9 mouse cellular contexts compared by ENCODE assay signal in the genomic region with DNA sequence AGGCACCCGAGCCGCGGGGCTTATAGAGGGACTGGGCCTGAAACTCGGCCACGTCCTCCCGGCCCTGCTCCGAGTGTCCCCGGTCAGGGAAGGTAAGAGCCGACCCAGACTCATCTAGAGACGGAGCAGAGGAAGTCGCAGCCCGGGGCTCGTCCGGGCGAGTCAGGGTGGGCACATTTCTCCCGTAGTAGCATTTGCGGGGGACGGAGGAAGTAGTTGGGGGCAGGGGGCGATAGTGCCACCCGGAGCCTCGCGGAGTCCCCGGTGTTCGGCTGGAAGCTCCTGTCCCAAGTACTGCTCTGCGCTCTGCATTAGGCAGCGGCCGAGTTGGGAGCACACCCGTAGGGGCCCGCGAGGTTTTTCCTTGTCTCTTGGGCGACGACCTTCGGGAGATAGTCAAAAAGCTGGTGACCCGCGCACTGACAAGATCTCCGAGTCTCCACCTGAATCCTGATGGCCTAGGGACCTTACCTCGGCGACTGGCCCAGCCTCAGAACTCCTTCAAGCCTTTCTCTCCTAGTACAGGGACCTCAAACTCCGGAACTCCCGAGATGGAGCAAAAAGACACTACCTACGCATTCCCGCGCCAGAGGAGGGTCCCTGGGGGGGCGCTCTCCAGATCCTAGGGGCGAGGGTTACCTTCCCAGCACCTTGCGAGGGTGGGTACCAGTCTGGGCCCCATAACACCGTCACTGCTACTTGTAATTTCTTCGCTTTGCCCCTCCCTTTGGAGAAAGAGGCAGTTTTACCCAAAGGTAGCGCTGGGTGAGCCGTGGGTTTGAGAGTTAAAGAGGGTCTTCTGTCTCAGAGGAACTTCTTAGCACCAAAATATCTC. TPM values are rescaled to one million over a fixed set of nuclear protein-coding genes. Genes with fewer than 3 reads are reported as not detected.
DNase-seq lines count a peak whose midpoint lies in the region; ATAC-seq and TF ChIP-seq lines count a peak whose summit lies in the region.
"Had no signal": no experiment of that assay in that cellular context is flagged by ENCODE, and none has a peak within 500 bp of the region (broad histone marks: within the 10 kb centered on the region; RNA-seq: fewer than 3 reads in every experiment).

No protein-coding gene starts in this region.

- H3K36me3 ChIP-seq in kidney, embryonic 16.5 days (ENCODE audit: insufficient read depth, low read length): no peaks in the 10 kb centered on the region
- no peaks in the 10 kb centered on the region for H3K36me3 ChIP-seq in hindbrain, embryonic 12.5 days
- H3K36me3 ChIP-seq in midbrain, postnatal 0 days (ENCODE audit: insufficient read depth, low read length): no peaks in the 10 kb centered on the region

- ATAC-seq in kidney, embryonic 16.5 days (ENCODE audit: low FRiP score, low TSS enrichment): no peak
- no peak for ATAC-seq in hindbrain, embryonic 12.5 days (ENCODE audit: low FRiP score)
- ATAC-seq in midbrain, postnatal 0 days (ENCODE audit: low FRiP score): no peak
- no peak for ATAC-seq in inflammation-experienced regulatory T-cells, adult 6 months

- no peak overlapping the region for H3K27ac ChIP-seq in kidney, embryonic 16.5 days (ENCODE audit: low read length)
- no peak overlapping the region for H3K27ac ChIP-seq in brown adipose tissue, adult 24 weeks (replicated peaks; ENCODE audit: low read depth, low read length)
- H3K27ac ChIP-seq in hindbrain, embryonic 12.5 days: no peak overlapping the region
- H3K27ac ChIP-seq in midbrain, postnatal 0 days (ENCODE audit: low read depth, low read length): no peak overlapping the region

- no peak for TF ChIP-seq CTCF in midbrain, postnatal 0 days (IDR thresholded peaks at IDR 0.05)

- WGBS in kidney, embryonic 16.5 days: under 1% methylated on average over 50 of the region's 50 CpGs
- under 1% methylated on average over 50 of the region's 50 CpGs for WGBS in hindbrain, embryonic 12.5 days
- 2% methylated on average over 49 of the region's 50 CpGs for WGBS in midbrain, postnatal 0 days

- peaks cover 88% of the 10 kb centered on the region for H3K27me3 ChIP-seq in kidney, embryonic 16.5 days (ENCODE audit: insufficient read depth, low read length)
- peaks cover 89% of the 10 kb centered on the region for H3K27me3 ChIP-seq in hindbrain, embryonic 12.5 days
- H3K27me3 ChIP-seq in midbrain, postnatal 0 days (ENCODE audit: insufficient read depth, low read length): peaks cover 68% of the 10 kb centered on the region

- H3K9me3 ChIP-seq in kidney, embryonic 16.5 days (ENCODE audit: low read length): no peaks in the 10 kb centered on the region; the same call in 1 of the 2 replicates
- peaks cover under 1% of the 10 kb centered on the region for H3K9me3 ChIP-seq in hindbrain, embryonic 12.5 days (replicated peaks)
- no peaks in the 10 kb centered on the region for H3K9me3 ChIP-seq in midbrain, postnatal 0 days (ENCODE audit: low read length)

- 0 out of 2 replicates have a peak, but pooled peaks cover 5% of the 10 kb centered on the region for H3K4me1 ChIP-seq in kidney, embryonic 16.5 days (ENCODE audit: insufficient read depth, low read length)
- peaks cover 4% of the 10 kb centered on the region for H3K4me1 ChIP-seq in brown adipose tissue, adult 24 weeks (ENCODE audit: control insufficient read depth, insufficient read depth, insufficient read length, low read length)
- peaks cover 4% of the 10 kb centered on the region for H3K4me1 ChIP-seq in hindbrain, embryonic 12.5 days
- H3K4me1 ChIP-seq in midbrain, postnatal 0 days (ENCODE audit: insufficient read depth, low read length): no peaks in the 10 kb centered on the region

- no peak overlapping the region for H3K9ac ChIP-seq in kidney, embryonic 16.5 days (replicated peaks; ENCODE audit: low read length)
- no peak overlapping the region for H3K9ac ChIP-seq in hindbrain, embryonic 12.5 days
- no peak overlapping the region for H3K9ac ChIP-seq in midbrain, postnatal 0 days (replicated peaks; ENCODE audit: low read length, poor library complexity, severe bottlenecking)

- peak overlapping the region; percentile 34 for H3K4me2 ChIP-seq in kidney, embryonic 16.5 days (replicated peaks; ENCODE audit: low read depth, low read length)
- H3K4me2 ChIP-seq in hindbrain, embryonic 12.5 days (replicated peaks): peak overlapping the region; percentile 34; the same call in 1 of the 2 replicates
- 0 out of 2 replicates have a peak overlapping the region, but pooled peaks have one; percentile 9 for H3K4me2 ChIP-seq in midbrain, postnatal 0 days (ENCODE audit: low read depth, low read length, poor library complexity, severe bottlenecking)

- DNase-seq in kidney, adult 11 months: no peak
- no peak for DNase-seq in midbrain, postnatal 0 days (ENCODE audit: low spot score)
- no peak for DNase-seq in T-cell, adult 2 months (ENCODE audit: low spot score)
- DNase-seq in ovary, adult 18-20 months (ENCODE audit: low spot score): no peak

- peak overlapping the region; percentile 29 for H3K4me3 ChIP-seq in kidney, embryonic 16.5 days (ENCODE audit: low read length)
- peak overlapping the region; percentile 20; the same call in 1 of the 2 replicates for H3K4me3 ChIP-seq in brown adipose tissue, adult 24 weeks (ENCODE audit: insufficient read depth, low read depth, low read length)
- no peak overlapping the region for H3K4me3 ChIP-seq in hindbrain, embryonic 12.5 days
- H3K4me3 ChIP-seq in midbrain, postnatal 0 days (ENCODE audit: low read depth, low read length): no peak overlapping the region

RNA-seq across cellular contexts. Expression of a gene that starts 24.3 kb away (rescaled TPM):
- polyA plus RNA-seq in kidney, embryonic 16.5 days (2015; fragmentation: Nextera tagmentation; extraction: Ambion mirVana): not detected in 2 replicates
- not detected in 2 replicates for polyA plus RNA-seq in brown adipose tissue, adult 24 weeks (2012; ENCODE audit: insufficient read depth, insufficient read length, missing spikeins)
- not detected in 2 replicates for polyA plus RNA-seq in hindbrain, embryonic 12.5 days (2016; fragmentation: Nextera tagmentation; extraction: Ambion mirVana)
- not detected in 2 replicates for total RNA-seq in midbrain, postnatal 0 days (2014; rRNA removed)
- 0.91 and 2.2 TPM in 2 replicates for polyA plus RNA-seq in midbrain, postnatal 0 days (2015; fragmentation: Nextera tagmentation; extraction: Ambion mirVana)
- not detected for polyA plus RNA-seq in inflammation-experienced regulatory T-cells, adult 6 months (2017; shearing (Covaris generic))
- total RNA-seq: liver, adult 2 months had no signal
- polyA plus RNA-seq: liver, adult 2 months had no signal

RNA-seq across cellular contexts. Expression of a gene that starts 24.8 kb away (rescaled TPM):
- polyA plus RNA-seq in kidney, embryonic 16.5 days (2015; fragmentation: Nextera tagmentation; extraction: Ambion mirVana): not detected in 2 replicates
- polyA plus RNA-seq in brown adipose tissue, adult 24 weeks (2012; ENCODE audit: insufficient read depth, insufficient read length, missing spikeins): not detected in 2 replicates
- polyA plus RNA-seq in hindbrain, embryonic 12.5 days (2016; fragmentation: Nextera tagmentation; extraction: Ambion mirVana): not detected in 2 replicates
- total RNA-seq in midbrain, postnatal 0 days (2014; rRNA removed): not detected in 2 replicates
- not detected in 2 replicates for polyA plus RNA-seq in midbrain, postnatal 0 days (2015; fragmentation: Nextera tagmentation; extraction: Ambion mirVana)
- not detected for polyA plus RNA-seq in inflammation-experienced regulatory T-cells, adult 6 months (2017; shearing (Covaris generic))
- total RNA-seq: liver, adult 2 months had no signal
- polyA plus RNA-seq: liver, adult 2 months had no signal

Comparison
In these comparisons a context has a peak if more than half of its experiments do, and no peak if none do; other contexts are left out.
1. H3K4me3 ChIP-seq: peak in kidney, embryonic 16.5 days (single experiment) and brown adipose tissue, adult 24 weeks (single experiment); none in hindbrain, embryonic 12.5 days (single experiment) and midbrain, postnatal 0 days (single experiment).
2. Peak in every context shown above with its lines, with median percentiles within 50 percentile points of each other: H3K4me2 ChIP-seq.